Mouse (Mus musculus) retina, adult 2 months (tissue): ENCODE measurements around the gene Hexim2.

Experiments used
- DNase-seq: peaks from one replicate; pipeline ENCODE4 v3.0.0-alpha.2; 2012; ENCODE audit warnings: low read depth, low spot score

The Hexim2 gene

DNA sequence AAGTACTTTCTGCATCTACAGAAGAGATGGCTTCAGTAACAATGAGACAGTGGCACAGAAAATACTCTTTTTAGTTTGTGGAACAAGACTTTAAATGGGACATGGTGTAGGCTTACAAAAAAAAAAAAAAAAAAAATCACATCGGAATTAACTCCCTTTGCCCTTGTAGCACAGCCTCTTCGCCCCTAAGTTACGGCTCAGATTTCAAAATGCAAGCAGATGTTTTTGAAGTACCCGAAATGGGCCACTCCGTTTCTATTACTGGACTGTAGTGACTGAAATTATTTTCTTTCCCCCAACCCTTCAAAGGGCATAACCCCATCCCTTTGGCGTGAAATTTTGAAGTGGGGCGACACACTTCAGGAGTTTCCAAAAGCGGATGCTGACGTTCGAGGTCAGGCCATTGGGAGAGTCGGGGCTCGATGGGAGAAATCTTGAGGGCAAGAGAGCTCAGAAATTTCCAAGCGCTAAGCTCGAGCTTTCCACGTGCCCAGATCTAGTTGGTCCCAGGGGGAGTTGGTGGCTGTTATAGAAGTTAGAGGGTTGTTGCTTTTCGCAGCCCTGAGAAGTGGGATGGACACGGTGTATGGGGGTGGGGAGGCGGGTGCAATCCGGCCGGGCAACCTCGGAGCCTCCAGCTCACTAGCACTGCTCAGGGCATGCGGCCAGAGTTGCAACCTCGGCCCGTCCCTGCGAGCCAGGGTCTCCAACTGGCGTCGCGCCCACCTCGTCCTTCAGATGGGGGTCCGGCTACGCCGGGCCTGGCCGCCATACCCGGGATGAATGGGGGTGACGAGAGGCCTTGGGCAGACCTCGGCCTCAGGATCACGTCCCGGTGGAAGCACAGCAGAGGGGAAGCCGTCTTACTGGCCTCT lies at the start of gene Hexim2:
TSS of gene Hexim2 (plus strand) at position 729 of the 875 bp plus-strand sequence.
- no peak for DNase-seq

GRCm38 (mm10) chr11:103093306-103093705 lies 38.9 kb upstream of the Hexim2 start:
- DNase-seq = no peak

- no peak for DNase-seq
These were observed 38.1 kb upstream of the Hexim2 start for GRCm38 (mm10) chr11:103093862-103094833.

DNA sequence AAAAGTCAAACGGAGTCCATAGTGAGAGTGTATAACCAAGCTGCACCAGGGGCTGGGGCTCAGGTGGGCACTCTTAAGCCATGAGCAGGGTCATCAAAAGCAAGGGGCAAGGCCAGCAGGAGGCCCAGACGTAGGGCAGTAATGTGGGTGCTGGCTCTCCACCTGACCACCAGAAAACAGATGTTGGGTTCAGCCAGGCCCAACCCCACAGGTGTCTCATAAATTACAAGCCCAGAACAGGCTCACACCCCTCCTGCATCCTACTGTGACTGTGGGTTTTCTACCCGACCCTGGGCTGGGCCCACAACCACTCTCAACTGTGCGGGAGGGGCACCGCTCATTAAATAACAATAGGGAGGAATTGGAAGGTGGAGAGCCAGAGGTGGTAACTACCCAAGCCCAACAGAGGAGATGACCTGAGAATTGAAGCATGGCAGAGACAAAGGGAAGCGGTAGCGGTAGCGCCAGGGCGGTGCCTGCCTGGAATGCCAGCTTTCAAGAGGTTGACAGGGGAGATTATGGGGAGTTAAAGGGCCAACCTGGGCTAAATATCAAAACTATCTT lies 37.0 kb upstream of the Hexim2 start:
- no peak for DNase-seq

GRCm38 (mm10) chr11:103095801-103096200 lies 36.4 kb upstream of the Hexim2 start:
- DNase-seq = no peak

GRCm38 (mm10) chr11:103096979-103097894 lies 35.0 kb upstream of the Hexim2 start:
- DNase-seq = no peak

GRCm38 (mm10) chr11:103098531-103099190 lies 33.6 kb upstream of the Hexim2 start:
- DNase-seq = no peak

GRCm38 (mm10) chr11:103099352-103099940 lies 32.8 kb upstream of the Hexim2 start:
- no peak for DNase-seq

DNA sequence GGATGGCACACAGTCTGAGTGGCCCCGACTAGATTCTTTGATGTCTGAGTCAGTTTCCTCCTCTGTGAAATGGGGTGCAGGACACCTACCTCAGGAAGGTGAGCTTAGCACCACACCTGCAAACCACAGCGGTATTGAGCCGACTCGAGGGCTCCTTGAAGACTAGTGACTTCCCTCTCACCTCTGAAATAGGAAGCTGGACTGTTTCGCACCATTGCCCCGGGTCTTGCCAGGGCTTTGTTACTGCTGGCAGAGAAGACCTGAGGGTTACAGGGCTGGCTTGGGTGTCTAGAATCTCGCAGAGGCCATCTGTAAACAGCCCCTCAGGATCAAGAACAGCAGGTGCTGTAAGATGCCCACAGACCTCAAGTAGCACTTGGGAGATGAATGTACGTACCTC lies 31.9 kb upstream of the Hexim2 start:
- no peak for DNase-seq

- peak; percentile 69 for DNase-seq
These were observed 30.8 kb upstream of the Hexim2 start, which contains the start of the genes Plcd3 and Acbd4 for GRCm38 (mm10) chr11:103101481-103101865. Gene Plcd3, minus strand, starts transcription at chr11:103101658. Gene Acbd4, plus strand, starts transcription at chr11:103101682.

DNA sequence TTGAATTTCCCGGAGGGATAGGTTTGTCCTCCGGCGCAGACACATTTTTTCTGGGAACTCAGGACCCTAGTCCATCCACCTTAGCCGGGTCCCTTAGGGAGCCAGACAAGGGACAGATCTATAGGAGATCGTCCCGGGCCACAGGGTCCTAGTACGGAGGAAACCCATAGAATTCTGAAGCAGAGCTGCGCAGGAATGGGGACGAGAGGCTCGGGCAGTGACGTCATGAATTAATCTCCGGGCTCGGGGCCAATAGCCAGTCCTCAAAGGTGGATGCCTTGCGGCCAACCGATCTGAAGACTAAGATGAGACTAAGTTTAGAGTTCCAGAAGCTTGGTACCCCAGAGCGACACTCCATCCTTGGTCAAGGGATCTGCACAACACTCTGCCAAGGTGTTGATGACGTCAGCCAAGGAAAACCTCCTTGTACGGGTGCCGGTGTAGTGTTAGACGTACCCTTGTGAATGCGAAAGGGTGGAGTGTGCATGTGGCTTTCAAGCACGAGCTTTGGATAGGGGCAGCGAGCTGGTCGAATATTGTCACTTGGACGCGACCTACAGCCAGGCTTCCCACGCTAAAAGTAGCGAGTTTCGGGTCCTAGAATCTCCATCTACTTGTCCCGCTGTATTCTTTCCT lies 30.2 kb upstream of the Hexim2 start:
- peak; percentile 75 for DNase-seq

DNA sequence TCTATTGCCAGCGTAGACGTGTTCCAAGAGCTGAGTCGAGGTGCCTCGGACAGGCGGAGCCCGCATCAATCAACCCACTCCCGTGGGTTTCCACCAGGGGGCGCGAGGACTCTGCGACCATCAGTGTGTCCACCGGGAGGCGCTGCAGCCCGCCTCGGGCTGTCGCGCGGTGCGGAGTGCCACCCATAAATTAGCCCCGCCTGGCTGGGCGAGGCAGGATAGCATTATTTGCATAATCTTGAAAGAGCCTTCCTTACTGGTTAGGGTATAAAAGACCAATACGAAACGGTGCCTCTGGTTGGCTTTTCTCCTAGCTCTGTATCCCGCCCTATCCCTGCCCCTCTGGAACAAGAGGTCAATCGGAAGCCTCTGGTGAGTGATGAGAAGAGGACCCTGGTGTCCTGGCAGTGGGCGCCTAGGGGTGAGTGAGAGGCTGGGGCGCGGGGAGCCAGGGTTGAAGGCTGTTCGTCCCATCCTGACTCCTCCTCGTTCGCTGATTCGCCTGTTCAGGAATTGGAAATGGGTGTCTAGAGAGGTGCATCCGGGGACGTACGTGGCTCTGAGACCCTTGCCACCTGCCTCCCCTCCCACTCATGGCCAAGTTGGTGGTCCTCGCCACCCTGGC lies 29.4 kb upstream of the Hexim2 start:
- peak; percentile 92 for DNase-seq

DNA sequence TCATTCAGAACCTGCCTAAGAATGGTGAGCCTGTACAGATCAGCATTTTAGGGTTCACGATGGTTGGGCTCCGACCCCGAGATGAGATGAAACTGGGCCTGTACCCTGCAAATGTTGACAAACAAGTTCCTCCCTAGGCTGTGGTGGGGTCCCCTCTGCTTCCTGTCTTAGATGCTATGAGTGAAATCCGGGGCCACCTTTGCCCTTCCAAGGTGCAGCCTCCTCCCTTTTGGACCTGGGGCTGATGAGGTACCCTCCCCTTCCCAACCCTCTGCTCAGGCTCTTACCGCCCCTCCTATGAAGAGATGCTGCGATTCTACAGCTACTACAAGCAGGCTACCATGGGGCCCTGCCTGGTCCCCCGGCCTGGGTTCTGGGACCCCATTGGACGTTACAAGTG lies 28.6 kb upstream of the Hexim2 start:
- DNase-seq = no peak

DNA sequence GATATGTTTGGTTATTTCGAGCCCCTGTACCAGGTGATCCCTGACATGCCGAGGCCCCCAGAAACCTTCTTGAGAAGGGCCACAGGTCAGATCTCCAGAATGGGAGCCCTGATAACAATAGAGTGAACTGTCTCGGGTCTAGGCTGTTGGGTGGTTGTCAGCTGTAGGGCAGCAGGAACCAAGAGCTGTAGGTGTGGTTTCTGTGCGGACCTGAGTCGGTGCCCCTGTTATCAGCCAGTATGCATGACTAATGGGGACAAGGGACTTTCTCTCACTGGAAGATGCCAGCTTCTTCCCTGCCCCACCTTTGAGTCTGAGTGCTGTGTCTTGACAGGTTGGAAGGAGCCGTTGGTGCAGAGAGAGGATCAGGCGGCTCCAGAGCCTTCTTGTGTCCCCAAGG lies 27.8 kb upstream of the Hexim2 start:
- DNase-seq = no peak

- DNase-seq = no peak
These were observed 27.0 kb upstream of the Hexim2 start for GRCm38 (mm10) chr11:103105180-103105725.

- DNase-seq = no peak
These were observed 26.4 kb upstream of the Hexim2 start for GRCm38 (mm10) chr11:103105810-103106209.

- DNase-seq = no peak
These were observed 25.8 kb upstream of the Hexim2 start for GRCm38 (mm10) chr11:103106386-103106785.

DNA sequence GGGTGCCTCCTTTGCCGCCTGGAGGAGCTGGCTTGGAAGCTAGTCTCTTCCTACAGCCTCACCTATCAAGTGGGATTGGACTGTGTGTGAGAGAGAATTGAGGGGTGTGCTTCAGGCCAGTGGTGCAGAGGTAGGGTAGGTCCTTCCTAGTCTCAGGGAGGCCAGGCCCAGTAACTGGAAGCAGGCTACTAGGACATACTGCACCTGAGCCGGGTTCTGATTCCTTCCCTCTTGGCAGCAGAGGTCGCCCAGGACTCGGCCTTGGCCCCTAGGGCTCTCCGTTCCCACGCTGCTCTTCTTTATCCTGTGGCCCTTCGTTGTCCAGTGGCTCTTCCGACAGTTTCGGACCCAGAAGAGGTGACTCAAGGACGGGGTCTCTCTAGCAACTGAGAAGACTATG lies 20.9 kb upstream of the Hexim2 start:
- DNase-seq = no peak
